Mouse (Mus musculus) monocyte, adult 5-6 weeks (primary cell): ENCODE measurements around the gene Rbfox1. TPM values are rescaled to one million over a fixed set of nuclear protein-coding genes. Genes with fewer than 3 reads are reported as not detected.

Experiments used
- ATAC-seq: fragments of 153-309, 156-312 bp; replicated peaks from 2 replicates; pipeline ENCODE4 v1.8.0; 2017; ENCODE audit warnings: mild to moderate bottlenecking; ENCODE audit not compliant: low TSS enrichment, insufficient number of reproducible peaks, severe bottlenecking, poor library complexity, low FRiP score
- total RNA-seq: library from RNA; stranded (forward); fragments of 200-1000, 200-491, 200-594 nt; gene quantifications from 3 replicates; pipeline ENCODE4 v1.2.3, GENCODE M21; 2017

Gene Rbfox1
- total RNA-seq, 1 experiment from 2014 or later: not detected

GRCm38 (mm10) chr16:6303082-6303481, 417.9 kb downstream of the Rbfox1 start:
- no peak for ATAC-seq

- ATAC-seq: no peak
Measured at GRCm38 (mm10) chr16:6309940-6310339, 424.8 kb downstream of the Rbfox1 start.

- no peak for ATAC-seq
Measured at GRCm38 (mm10) chr16:6310744-6311678, 425.9 kb downstream of the Rbfox1 start.

DNA sequence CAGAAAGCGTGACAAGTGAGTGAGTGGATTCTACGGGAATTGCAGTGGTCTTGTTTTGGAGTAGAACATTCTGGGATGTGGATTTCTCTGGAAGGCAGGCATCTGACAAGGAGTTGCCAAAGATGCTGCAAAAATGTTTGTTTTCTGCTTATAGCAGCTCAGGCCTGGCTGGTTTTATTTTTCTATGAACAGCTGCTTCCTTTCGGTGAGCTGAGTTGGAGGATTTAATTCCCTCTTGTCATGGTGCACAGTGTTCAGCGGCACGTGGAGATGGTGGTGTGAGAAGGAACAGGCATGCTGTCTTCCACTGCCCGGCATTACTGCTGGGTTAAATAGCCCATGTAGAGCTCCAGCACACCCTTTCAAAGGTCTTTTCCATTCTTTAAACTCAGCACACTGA, 428.5 kb downstream of the Rbfox1 start:
- ATAC-seq: no peak

GRCm38 (mm10) chr16:6324832-6325231, 439.7 kb downstream of the Rbfox1 start:
- no peak for ATAC-seq

- no peak for ATAC-seq
Measured at GRCm38 (mm10) chr16:6331400-6331939, 446.3 kb downstream of the Rbfox1 start.

- ATAC-seq: no peak
Measured at GRCm38 (mm10) chr16:6333273-6333672, 448.1 kb downstream of the Rbfox1 start.

GRCm38 (mm10) chr16:6348103-6348502, 462.9 kb downstream of the Rbfox1 start:
- ATAC-seq: no peak

- no peak for ATAC-seq
Measured at GRCm38 (mm10) chr16:6348581-6349241, 463.6 kb downstream of the Rbfox1 start.

- ATAC-seq: no peak
Measured at GRCm38 (mm10) chr16:6349381-6349780, 464.2 kb downstream of the Rbfox1 start.

DNA sequence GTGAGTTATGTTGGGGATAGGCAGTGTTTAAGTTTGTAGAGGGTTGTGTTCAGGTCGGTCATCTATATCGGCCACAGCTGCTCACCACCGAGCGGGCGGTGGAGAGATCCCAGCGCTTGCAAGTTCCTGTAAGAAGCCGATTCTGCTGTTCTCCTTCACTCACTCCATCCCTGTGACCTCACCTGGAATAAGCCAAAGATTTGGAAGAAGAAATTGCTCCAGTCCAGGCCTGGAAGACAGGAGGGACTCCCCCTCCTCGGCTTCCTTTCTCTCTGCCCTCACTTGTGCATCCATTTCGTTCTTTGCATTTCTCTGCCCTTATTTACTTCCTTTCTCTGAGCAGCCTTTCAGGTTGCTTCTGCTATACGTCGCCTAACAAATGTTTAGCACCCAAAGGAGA, 465.1 kb downstream of the Rbfox1 start:
- ATAC-seq: no peak

- no peak for ATAC-seq
Measured at GRCm38 (mm10) chr16:6353191-6353590, 468.0 kb downstream of the Rbfox1 start.

- no peak for ATAC-seq
Measured at GRCm38 (mm10) chr16:6356931-6357330, 471.8 kb downstream of the Rbfox1 start.

DNA sequence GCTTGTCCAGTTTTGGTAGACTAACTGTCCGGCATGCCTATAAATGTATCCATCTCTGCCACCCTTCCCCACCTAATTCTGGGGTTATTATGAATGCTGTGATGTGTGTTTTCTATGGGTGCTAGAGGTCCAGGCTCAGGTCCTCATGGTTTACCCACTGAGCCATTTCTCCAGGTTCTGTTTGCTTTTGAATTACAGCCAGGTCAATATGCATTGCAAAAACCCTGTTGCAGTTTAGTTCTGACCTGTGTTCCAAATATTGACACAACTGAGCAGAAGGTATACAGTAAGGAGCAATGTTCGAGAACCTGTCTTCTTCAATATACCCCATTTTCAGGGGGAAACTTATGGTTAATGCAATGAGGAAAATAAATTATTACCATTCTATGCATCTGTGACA, 480.6 kb downstream of the Rbfox1 start:
- ATAC-seq: no peak

- ATAC-seq: no peak
Measured at GRCm38 (mm10) chr16:6366649-6367048, 481.5 kb downstream of the Rbfox1 start.

GRCm38 (mm10) chr16:6380924-6381323, 495.8 kb downstream of the Rbfox1 start:
- no peak for ATAC-seq

DNA sequence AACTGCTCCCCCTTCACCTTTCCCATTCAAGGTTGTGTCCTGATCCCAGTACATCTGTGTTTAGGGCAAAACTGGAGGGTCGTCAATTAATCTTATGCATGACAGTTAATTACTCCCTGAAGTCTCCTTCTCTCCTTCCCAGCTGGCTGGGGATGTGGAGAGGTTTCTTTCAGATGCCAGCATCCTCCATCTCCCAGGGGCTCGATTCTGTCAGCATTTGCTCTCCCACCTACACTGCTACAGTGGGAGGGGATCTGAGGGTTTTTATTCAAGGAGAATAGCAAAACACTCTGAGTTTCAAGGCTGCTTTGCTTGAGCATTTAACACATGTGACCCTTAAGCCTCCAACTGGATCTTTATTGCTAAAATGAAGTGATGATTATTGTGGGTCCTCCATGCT, 496.4 kb downstream of the Rbfox1 start:
- ATAC-seq: no peak

DNA sequence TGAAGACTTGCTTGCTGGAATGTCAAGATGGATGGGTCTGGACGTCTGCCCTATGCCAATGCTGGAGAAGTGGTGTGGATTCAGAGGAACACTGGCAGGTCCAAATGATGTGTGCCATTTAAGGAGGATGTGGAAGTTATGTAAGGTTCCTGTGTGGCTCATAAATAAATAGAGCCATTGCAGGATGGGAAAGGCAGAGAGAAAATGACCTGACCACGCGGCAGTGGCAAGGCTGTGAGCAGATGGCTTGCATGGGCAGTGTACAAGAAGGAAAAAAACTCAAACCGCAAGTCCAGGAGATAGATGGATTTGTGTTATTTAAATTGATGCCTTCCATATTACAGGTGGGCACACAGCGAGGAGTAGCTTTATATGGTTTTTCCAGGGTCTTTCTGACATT, 497.6 kb downstream of the Rbfox1 start:
- ATAC-seq: no peak

DNA sequence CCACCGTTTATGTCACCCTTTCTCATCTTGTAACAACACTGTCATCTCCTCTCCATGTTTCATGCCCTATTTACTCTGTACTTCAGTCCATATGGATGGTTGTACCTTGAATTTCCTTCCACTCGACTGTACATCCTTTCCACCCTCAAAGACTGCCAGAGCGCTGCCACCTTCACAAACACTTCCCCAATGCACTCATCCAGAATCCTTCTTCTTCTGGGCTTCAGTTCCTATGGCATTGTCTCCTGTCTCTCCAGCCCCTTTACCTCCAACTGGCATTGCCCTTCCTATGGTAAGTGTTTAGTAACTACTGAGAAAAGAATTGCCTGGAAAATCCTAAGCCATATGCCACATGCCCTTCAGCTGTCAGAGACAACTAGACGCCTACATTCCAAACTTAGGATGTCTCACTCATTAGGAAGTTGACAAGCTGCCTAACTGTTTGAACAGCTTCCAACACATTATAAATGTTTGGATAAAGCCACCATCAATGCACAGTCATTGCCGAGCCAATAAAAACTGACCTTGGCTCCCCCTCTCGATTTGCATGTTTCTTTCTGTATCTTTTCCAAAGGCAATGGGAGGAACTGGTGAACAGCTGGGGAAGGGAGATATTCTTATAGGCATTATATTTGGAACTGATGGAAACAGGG, 505.2 kb downstream of the Rbfox1 start:
- no peak for ATAC-seq
